In the genomic region with DNA sequence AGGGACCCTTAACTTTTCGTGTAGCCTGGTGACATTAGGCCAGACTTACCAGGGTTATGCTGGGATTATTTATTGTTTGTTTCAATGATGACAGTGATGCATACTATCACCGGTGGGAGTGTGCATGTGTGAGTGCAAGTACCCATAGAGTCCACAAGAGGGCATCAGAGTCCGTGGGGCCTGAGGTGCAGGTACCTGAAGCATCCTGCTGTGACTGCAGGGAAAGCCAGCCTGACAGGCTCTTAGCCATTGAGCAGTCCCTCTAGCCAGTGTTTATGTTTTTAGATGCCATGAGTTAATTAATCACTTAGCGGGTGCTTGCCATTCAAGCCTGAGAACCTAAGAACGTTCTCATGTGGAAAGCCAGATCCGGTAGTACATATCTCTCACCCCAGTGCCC, we compare ENCODE assay signal across 11 mouse cellular contexts.
DNase-seq lines count a peak whose midpoint lies in the region; ATAC-seq and TF ChIP-seq lines count a peak whose summit lies in the region.
"Had no signal": no experiment of that assay in that cellular context is flagged by ENCODE, and none has a peak within 500 bp of the region (broad histone marks: within the 10 kb centered on the region; RNA-seq: fewer than 3 reads in every experiment).

No protein-coding gene starts in this region.

- H3K4me2 ChIP-seq in liver, embryonic 14.5 days (ENCODE audit: low read depth) = no peak overlapping the region
- no peak overlapping the region for H3K4me2 ChIP-seq in liver, embryonic 12.5 days
- H3K4me2 ChIP-seq: neural tube, embryonic 13.5 days had no signal

- no peak overlapping the region for H3K4me3 ChIP-seq in liver, embryonic 14.5 days (ENCODE audit: insufficient read depth in 1 of 2, low read depth in 2 of 2, low read length in 2 of 2)
- H3K4me3 ChIP-seq in liver, embryonic 12.5 days = no peak overlapping the region
- no peak overlapping the region for H3K4me3 ChIP-seq in E14TG2a.4 (replicated peaks; ENCODE audit: low read length)
- no peak overlapping the region for H3K4me3 ChIP-seq in embryonic fibroblast, embryonic 13.5 days (ENCODE audit: insufficient read depth, low read length)
- H3K4me3 ChIP-seq: neural tube, embryonic 13.5 days had no signal

- peaks cover 0 to 9% of the 10 kb centered on the region in 2 experiments; a peak in 2 of 4 replicates for H3K4me1 ChIP-seq in liver, embryonic 14.5 days (replicated peaks; ENCODE audit: control insufficient read depth in 2 of 2, insufficient read depth in 2 of 2, low read length in 1 of 2)
- H3K4me1 ChIP-seq in liver, embryonic 12.5 days = peaks cover 29% of the 10 kb centered on the region
- peaks cover 19% of the 10 kb centered on the region for H3K4me1 ChIP-seq in E14TG2a.4 (replicated peaks; ENCODE audit: low read depth, low read length)
- peaks cover 4% of the 10 kb centered on the region; the same call in 1 of the 2 replicates for H3K4me1 ChIP-seq in embryonic fibroblast, embryonic 13.5 days (ENCODE audit: control insufficient read depth, insufficient read depth, low read length)

- DNase-seq in CD4-positive, CD25-positive, alpha-beta regulatory T cell, adult 2 months (ENCODE audit: low read depth, low spot score) = peak; percentile 63
- DNase-seq in liver, embryonic 14.5 days (ENCODE audit: low read depth in 3 of 3, low spot score in 3 of 3) = no peak
- no peak for DNase-seq in urinary bladder, postnatal 14 days (ENCODE audit: low spot score)
- no peak for DNase-seq in cerebellum, postnatal 10 days
- DNase-seq: cerebellum, adult 9-10 months; liver had no signal

- WGBS in liver, embryonic 14.5 days (ENCODE audit: insufficient replicate concordance) = 72% methylated on average over 6 of the region's 6 CpGs
- 67% methylated on average over 6 of the region's 6 CpGs for WGBS in liver, embryonic 12.5 days (ENCODE audit: insufficient replicate concordance)

- no peak for TF ChIP-seq EP300 in liver, embryonic 14.5 days (IDR thresholded peaks at IDR 0.05; ENCODE audit: low read depth)

- peak; percentile 80 for TF ChIP-seq CTCF in liver, embryonic 14.5 days (IDR thresholded peaks at IDR 0.05; ENCODE audit: low read depth)
- peak; percentile 48 for TF ChIP-seq CTCF in E14TG2a.4 (conservative IDR thresholded peaks at IDR 0.05; ENCODE audit: low read length)
- peak; percentile 51; the same call in 1 of the 2 replicates for TF ChIP-seq CTCF in embryonic fibroblast, embryonic 13.5 days (IDR thresholded peaks at IDR 0.05; ENCODE audit: borderline replicate concordance, insufficient read depth, low read length)

- no peak for ATAC-seq in CD4-positive, CD25-positive, alpha-beta regulatory T cell, adult 4 months
- ATAC-seq in liver, embryonic 14.5 days (ENCODE audit: insufficient read depth) = no peak
- ATAC-seq in liver, embryonic 12.5 days = no peak

- no peaks in the 10 kb centered on the region for H3K9me3 ChIP-seq in liver, embryonic 14.5 days (ENCODE audit: control insufficient read depth, low read length)
- no peaks in the 10 kb centered on the region for H3K9me3 ChIP-seq in liver, embryonic 12.5 days (replicated peaks)
- no peaks in the 10 kb centered on the region for H3K9me3 ChIP-seq in E14TG2a.4 (ENCODE audit: low read length)
- H3K9me3 ChIP-seq: neural tube, embryonic 13.5 days had no signal

- no peak overlapping the region for H3K9ac ChIP-seq in liver, embryonic 14.5 days (replicated peaks)
- no peak overlapping the region for H3K9ac ChIP-seq in liver, embryonic 12.5 days
- H3K9ac ChIP-seq: neural tube, embryonic 13.5 days had no signal

- H3K27ac ChIP-seq in liver, embryonic 14.5 days = no peak overlapping the region
- no peak overlapping the region for H3K27ac ChIP-seq in liver, embryonic 12.5 days
- no peak overlapping the region for H3K27ac ChIP-seq in embryonic fibroblast, embryonic 13.5 days (ENCODE audit: insufficient read depth, low read length)
- H3K27ac ChIP-seq: neural tube, embryonic 13.5 days had no signal

- H3K36me3 ChIP-seq in liver, embryonic 14.5 days (replicated peaks; ENCODE audit: control insufficient read depth, insufficient read depth, low read depth) = no peaks in the 10 kb centered on the region
- H3K36me3 ChIP-seq in liver, embryonic 12.5 days = no peaks in the 10 kb centered on the region
- no peaks in the 10 kb centered on the region for H3K36me3 ChIP-seq in E14TG2a.4 (ENCODE audit: insufficient read depth, low read length)
- H3K36me3 ChIP-seq: neural tube, embryonic 13.5 days had no signal

- no peak for TF ChIP-seq POLR2A in embryonic fibroblast, embryonic 13.5 days (IDR thresholded peaks at IDR 0.05; ENCODE audit: low read depth, low read length)

- no peaks in the 10 kb centered on the region for H3K27me3 ChIP-seq in liver, embryonic 14.5 days (ENCODE audit: control insufficient read depth, insufficient read depth, low read length)
- no peaks in the 10 kb centered on the region for H3K27me3 ChIP-seq in liver, embryonic 12.5 days (replicated peaks)
- peaks cover 16% of the 10 kb centered on the region for H3K27me3 ChIP-seq in E14TG2a.4 (ENCODE audit: insufficient read depth, low read length)
- H3K27me3 ChIP-seq: neural tube, embryonic 13.5 days had no signal
